Mouse (Mus musculus) retina, postnatal 1 day (tissue): ENCODE results near the gene Gm20870.
"Not testable (repeated sequence)": the region's sequence is repeated elsewhere in the genome, so short reads cannot be mapped to it uniquely, and the experiment has no call there.

Experiments
- DNase-seq: peaks from one replicate; pipeline ENCODE4 v3.0.0-alpha.2; 2012

Gm20870 gene

GRCm38 (mm10) chrY:71691743-71692142, at the start of gene Gm20870:
Gm20870 (plus strand) TSS chrY:71692043.
- not testable (repeated sequence) for DNase-seq
